Comparison of ENCODE assay signal across 10 mouse cellular contexts in genomic region chr19:10561558-10562314, GRCm38 (mm10). TPM values are rescaled to one million over a fixed set of nuclear protein-coding genes. Genes with fewer than 3 reads are reported as not detected.
A peak's percentile ranks its signal among the peaks of the same experiment; 100 is the strongest.
DNase-seq lines count a peak whose midpoint lies in the region; ATAC-seq lines count a peak whose summit lies in the region.
"Had no signal": no experiment of that assay in that cellular context is flagged by ENCODE, and none has a peak within 500 bp of the region (broad histone marks: within the 10 kb centered on the region; RNA-seq: fewer than 3 reads in every experiment).

No protein-coding gene starts in this region.

- H3K9me3 ChIP-seq in neural tube, embryonic 13.5 days = no peaks in the 10 kb centered on the region
- H3K9me3 ChIP-seq in neural tube, embryonic 15.5 days (replicated peaks) = no peaks in the 10 kb centered on the region
- no peaks in the 10 kb centered on the region for H3K9me3 ChIP-seq in stomach, embryonic 16.5 days (replicated peaks; ENCODE audit: control insufficient read depth, low read length)
- no peaks in the 10 kb centered on the region for H3K9me3 ChIP-seq in forebrain, embryonic 11.5 days (ENCODE audit: control insufficient read depth, low read length)

- DNase-seq in embryo, embryonic 9.5 days (ENCODE audit: extremely low spot score) = peak; percentile 33
- DNase-seq in heart, postnatal 36 days = peak; percentile 33 to 51
- no peak for DNase-seq in c-Kit-positive CD71-positive TER-119-positive erythroid progenitor cells, embryonic 14.5 days (ENCODE audit: low spot score)
- DNase-seq in forebrain, embryonic 11.5 days (ENCODE audit: low spot score) = no peak
- DNase-seq in thymus, adult 18-20 months = no peak
- DNase-seq: gastrocnemius, postnatal 36 days had no signal

- H3K27me3 ChIP-seq in neural tube, embryonic 13.5 days = no peaks in the 10 kb centered on the region
- H3K27me3 ChIP-seq in neural tube, embryonic 15.5 days (replicated peaks) = no peaks in the 10 kb centered on the region
- H3K27me3 ChIP-seq in stomach, embryonic 16.5 days (ENCODE audit: control insufficient read depth, insufficient read depth, low read length) = no peaks in the 10 kb centered on the region
- H3K27me3 ChIP-seq in forebrain, embryonic 11.5 days (ENCODE audit: control insufficient read depth, insufficient read depth, low read length) = no peaks in the 10 kb centered on the region

- peak overlapping the region; percentile 12; the same call in 1 of the 2 replicates for H3K9ac ChIP-seq in neural tube, embryonic 13.5 days
- H3K9ac ChIP-seq in neural tube, embryonic 15.5 days (replicated peaks) = no peak overlapping the region
- H3K9ac ChIP-seq in stomach, embryonic 16.5 days (ENCODE audit: low read length) = peak overlapping the region; percentile 19; the same call in 1 of the 2 replicates
- H3K9ac ChIP-seq in forebrain, embryonic 11.5 days (ENCODE audit: low read length) = no peak overlapping the region

- no peak for ATAC-seq in neural tube, embryonic 13.5 days (ENCODE audit: low read depth)
- no peak for ATAC-seq in neural tube, embryonic 15.5 days (ENCODE audit: low FRiP score)
- ATAC-seq in stomach, embryonic 16.5 days (ENCODE audit: insufficient read depth, low FRiP score) = peak; percentile 44; the same call in 1 of the 2 replicates
- ATAC-seq in forebrain, embryonic 11.5 days (replicated peaks; ENCODE audit: low FRiP score) = no peak

- WGBS in neural tube, embryonic 13.5 days = 76% methylated on average over 6 of the region's 6 CpGs
- 71% methylated on average over 6 of the region's 6 CpGs for WGBS in neural tube, embryonic 15.5 days
- 49% methylated on average over 6 of the region's 6 CpGs for WGBS in stomach, embryonic 16.5 days
- WGBS in forebrain, embryonic 11.5 days = 73% methylated on average over 6 of the region's 6 CpGs

- H3K4me2 ChIP-seq in neural tube, embryonic 13.5 days = no peak overlapping the region
- H3K4me2 ChIP-seq in neural tube, embryonic 15.5 days = no peak overlapping the region
- no peak overlapping the region for H3K4me2 ChIP-seq in stomach, embryonic 16.5 days (ENCODE audit: low read depth, low read length)
- no peak overlapping the region for H3K4me2 ChIP-seq in forebrain, embryonic 11.5 days (ENCODE audit: low read depth, low read length, severe bottlenecking)

- H3K4me3 ChIP-seq in neural tube, embryonic 13.5 days = no peak overlapping the region
- no peak overlapping the region for H3K4me3 ChIP-seq in neural tube, embryonic 15.5 days (replicated peaks)
- H3K4me3 ChIP-seq in stomach, embryonic 16.5 days (replicated peaks; ENCODE audit: low read length) = no peak overlapping the region
- H3K4me3 ChIP-seq in forebrain, embryonic 11.5 days (ENCODE audit: low read depth, low read length) = no peak overlapping the region

- intact Hi-C loops in heart, postnatal 36 days (cut with DNase I) = no loop called here

- H3K36me3 ChIP-seq in neural tube, embryonic 13.5 days = no peaks in the 10 kb centered on the region
- H3K36me3 ChIP-seq in neural tube, embryonic 15.5 days = no peaks in the 10 kb centered on the region
- no peaks in the 10 kb centered on the region for H3K36me3 ChIP-seq in stomach, embryonic 16.5 days (ENCODE audit: control insufficient read depth, insufficient read depth, low read length)
- H3K36me3 ChIP-seq in forebrain, embryonic 11.5 days (ENCODE audit: control insufficient read depth, insufficient read depth, low read length) = no peaks in the 10 kb centered on the region

- no peak overlapping the region for H3K27ac ChIP-seq in neural tube, embryonic 13.5 days (replicated peaks)
- H3K27ac ChIP-seq in neural tube, embryonic 15.5 days (replicated peaks) = no peak overlapping the region
- H3K27ac ChIP-seq in stomach, embryonic 16.5 days (ENCODE audit: low read length) = peak overlapping the region; percentile 70
- no peak overlapping the region for H3K27ac ChIP-seq in forebrain, embryonic 11.5 days (ENCODE audit: low read depth, low read length)
- H3K27ac ChIP-seq: macrophage had no signal

- peaks cover 3% of the 10 kb centered on the region; the same call in 1 of the 2 replicates for H3K4me1 ChIP-seq in neural tube, embryonic 13.5 days (replicated peaks)
- H3K4me1 ChIP-seq in neural tube, embryonic 15.5 days = peaks cover 3% of the 10 kb centered on the region; the same call in 1 of the 2 replicates
- no peaks in the 10 kb centered on the region; the same call in 1 of the 2 replicates for H3K4me1 ChIP-seq in stomach, embryonic 16.5 days (ENCODE audit: control insufficient read depth, insufficient read depth, low read length)
- H3K4me1 ChIP-seq in forebrain, embryonic 11.5 days (replicated peaks; ENCODE audit: control insufficient read depth, insufficient read depth, low read length) = no peaks in the 10 kb centered on the region

RNA-seq across cellular contexts. Expression of gene Tmem216, which starts 5.7 kb away (rescaled TPM):
- 51.0 and 51.6 TPM in 2 replicates for polyA plus RNA-seq in neural tube, embryonic 13.5 days (2015; fragmentation: Nextera tagmentation; extraction: Ambion mirVana)
- 49.1 and 51.6 TPM in 2 replicates for polyA plus RNA-seq in neural tube, embryonic 15.5 days (2015; fragmentation: Nextera tagmentation; extraction: Ambion mirVana)
- 1 to 10 TPM; 4.7 to 6.0 TPM for total RNA-seq in heart, postnatal 36 days (2021)
- polyA plus RNA-seq in stomach, embryonic 16.5 days (2015; fragmentation: Nextera tagmentation; extraction: Ambion mirVana) = 28.9 and 29.8 TPM in 2 replicates
- 61.3 and 61.4 TPM in 2 replicates for polyA plus RNA-seq in forebrain, embryonic 11.5 days (2014; fragmentation: Nextera tagmentation; extraction: Ambion mirVana)

RNA-seq across cellular contexts. Expression of gene Cyb561a3, which starts 15.2 kb away (rescaled TPM):
- polyA plus RNA-seq in neural tube, embryonic 13.5 days (2015; fragmentation: Nextera tagmentation; extraction: Ambion mirVana) = 17.7 and 18.0 TPM in 2 replicates
- polyA plus RNA-seq in neural tube, embryonic 15.5 days (2015; fragmentation: Nextera tagmentation; extraction: Ambion mirVana) = 20.4 and 22.5 TPM in 2 replicates
- total RNA-seq in heart, postnatal 36 days (2021) = 10 to 100 TPM; 13.1 to 13.2 TPM
- 22.6 and 26.4 TPM in 2 replicates for polyA plus RNA-seq in stomach, embryonic 16.5 days (2015; fragmentation: Nextera tagmentation; extraction: Ambion mirVana)
- polyA plus RNA-seq in forebrain, embryonic 11.5 days (2014; fragmentation: Nextera tagmentation; extraction: Ambion mirVana) = 16.6 and 18.3 TPM in 2 replicates

RNA-seq across cellular contexts. Expression of gene Tmem138, which starts 15.4 kb away (rescaled TPM):
- polyA plus RNA-seq in neural tube, embryonic 13.5 days (2015; fragmentation: Nextera tagmentation; extraction: Ambion mirVana) = 34.8 and 38.2 TPM in 2 replicates
- polyA plus RNA-seq in neural tube, embryonic 15.5 days (2015; fragmentation: Nextera tagmentation; extraction: Ambion mirVana) = 33.3 and 33.9 TPM in 2 replicates
- total RNA-seq in heart, postnatal 36 days (2021) = 1 to 10 TPM; 2.6 to 3.1 TPM
- 24.6 and 25.0 TPM in 2 replicates for polyA plus RNA-seq in stomach, embryonic 16.5 days (2015; fragmentation: Nextera tagmentation; extraction: Ambion mirVana)
- 60.2 and 65.8 TPM in 2 replicates for polyA plus RNA-seq in forebrain, embryonic 11.5 days (2014; fragmentation: Nextera tagmentation; extraction: Ambion mirVana)

RNA-seq across cellular contexts. Expression of gene Sdhaf2, which starts 35.8 kb away (rescaled TPM):
- 72.1 and 77.0 TPM in 2 replicates for polyA plus RNA-seq in neural tube, embryonic 13.5 days (2015; fragmentation: Nextera tagmentation; extraction: Ambion mirVana)
- 67.5 and 67.7 TPM in 2 replicates for polyA plus RNA-seq in neural tube, embryonic 15.5 days (2015; fragmentation: Nextera tagmentation; extraction: Ambion mirVana)
- total RNA-seq in heart, postnatal 36 days (2021) = 10 to 100 TPM; 69.0 to 81.9 TPM
- polyA plus RNA-seq in stomach, embryonic 16.5 days (2015; fragmentation: Nextera tagmentation; extraction: Ambion mirVana) = 50.6 and 53.1 TPM in 2 replicates
- 57.1 and 60.9 TPM in 2 replicates for polyA plus RNA-seq in forebrain, embryonic 11.5 days (2014; fragmentation: Nextera tagmentation; extraction: Ambion mirVana)

RNA-seq across cellular contexts. Expression of gene Cpsf7, which starts 36.7 kb away (rescaled TPM):
- polyA plus RNA-seq in neural tube, embryonic 13.5 days (2015; fragmentation: Nextera tagmentation; extraction: Ambion mirVana) = 47.3 and 60.1 TPM in 2 replicates
- 45.6 and 47.2 TPM in 2 replicates for polyA plus RNA-seq in neural tube, embryonic 15.5 days (2015; fragmentation: Nextera tagmentation; extraction: Ambion mirVana)
- 10 to 100 TPM; 24.5 to 25.4 TPM for total RNA-seq in heart, postnatal 36 days (2021)
- 39.2 and 41.0 TPM in 2 replicates for polyA plus RNA-seq in stomach, embryonic 16.5 days (2015; fragmentation: Nextera tagmentation; extraction: Ambion mirVana)
- 78.4 and 82.1 TPM in 2 replicates for polyA plus RNA-seq in forebrain, embryonic 11.5 days (2014; fragmentation: Nextera tagmentation; extraction: Ambion mirVana)

Comparison
In these comparisons a context has a peak if more than half of its experiments do, and no peak if none do; other contexts are left out.
1. H3K9ac ChIP-seq: peak in neural tube, embryonic 13.5 days (single experiment) and stomach, embryonic 16.5 days (single experiment); none in neural tube, embryonic 15.5 days (single experiment) and forebrain, embryonic 11.5 days (single experiment).
2. DNase-seq: peak in embryo, embryonic 9.5 days (single experiment) and heart, postnatal 36 days (2 of 2); none in c-Kit-positive CD71-positive TER-119-positive erythroid progenitor cells, embryonic 14.5 days (single experiment), forebrain, embryonic 11.5 days (single experiment) and thymus, adult 18-20 months (0 of 2).